20 mouse cellular contexts compared by ENCODE assay signal in the genomic region with DNA sequence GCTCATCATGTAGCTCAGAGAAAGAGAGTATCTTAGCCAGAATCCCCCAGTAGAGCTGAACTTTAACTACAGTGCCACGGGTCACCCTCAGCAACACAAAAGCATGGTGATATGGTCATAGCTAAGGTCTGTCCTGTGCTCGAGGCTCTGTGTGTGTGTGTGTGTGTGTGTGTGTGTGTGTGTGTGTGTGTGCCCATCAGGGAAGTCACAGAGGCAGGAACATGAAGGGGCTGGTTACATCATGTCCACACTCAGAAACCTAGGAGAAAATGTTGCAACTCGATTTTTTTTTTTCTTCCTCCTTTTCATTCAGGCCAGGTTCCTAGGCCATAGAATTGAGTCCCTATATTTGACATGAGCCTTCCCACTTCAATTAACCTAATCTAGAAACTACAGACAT.
"Had no signal": no experiment of that assay in that cellular context is flagged by ENCODE, and none has a peak within 500 bp of the region (broad histone marks: within the 10 kb centered on the region; RNA-seq: fewer than 3 reads in every experiment).

No protein-coding gene starts in this region.

- ATAC-seq: forebrain, embryonic 13.5 days; forebrain, embryonic 14.5 days; forebrain, embryonic 15.5 days; forebrain, embryonic 16.5 days; forebrain, postnatal 0 days had no signal

- DNase-seq: cerebellum, adult 2 months; cerebellum, adult 8-10 months; cerebellum, adult 9-10 months; cerebellum, adult 9-11 months; cerebellum, postnatal 10 days; cerebellum, postnatal 14 days; cerebellum, postnatal 25 days; cerebellum, postnatal 36 days; embryo, embryonic 11 days; forebrain, postnatal 0 days; gastrocnemius, adult 2 months; gastrocnemius, postnatal 10 days; gastrocnemius, postnatal 14 days; gastrocnemius, postnatal 25 days; gastrocnemius, postnatal 36 days; heart, adult 18-20 months had no signal
